Mouse (Mus musculus): ENCODE data around the gene Thumpd1.
"Not testable (repeated sequence)": the region's sequence is repeated elsewhere in the genome, so short reads cannot be mapped to it uniquely, and the experiment has no call there.

Thumpd1 gene

GRCm38 (mm10) chr7:119720253-119720946 lies at the start of gene Thumpd1:
TSS of gene Thumpd1 (minus strand) at chr7:119720798.
- DNase-seq (ENCODE audit: low read depth, low spot score): peak; percentile 88

GRCm38 (mm10) chr7:119769895-119770294 lies 49.3 kb upstream of the Thumpd1 start:
- DNase-seq (ENCODE audit: low read depth, low spot score): no peak

GRCm38 (mm10) chr7:119766996-119767395 lies 46.4 kb upstream of the Thumpd1 start:
- no peak for DNase-seq (ENCODE audit: low read depth, low spot score)

- no peak for DNase-seq (ENCODE audit: low read depth, low spot score)
Measured at GRCm38 (mm10) chr7:119764377-119764776, 43.8 kb upstream of the Thumpd1 start.

- DNase-seq (ENCODE audit: low read depth, low spot score): no peak
Measured at GRCm38 (mm10) chr7:119762166-119762697, 41.6 kb upstream of the Thumpd1 start.

- no peak for DNase-seq (ENCODE audit: low read depth, low spot score)
Measured at GRCm38 (mm10) chr7:119760527-119760951, 39.9 kb upstream of the Thumpd1 start, which contains the start of gene Acsm3. TSS of gene Acsm3 (plus strand) at chr7:119760923.

GRCm38 (mm10) chr7:119753696-119754095 lies 33.1 kb upstream of the Thumpd1 start:
- DNase-seq (ENCODE audit: low read depth, low spot score): no peak

- DNase-seq (ENCODE audit: low read depth, low spot score): no peak
Measured at GRCm38 (mm10) chr7:119749942-119750341, 29.3 kb upstream of the Thumpd1 start.

- DNase-seq (ENCODE audit: low read depth, low spot score): no peak
Measured at GRCm38 (mm10) chr7:119748761-119749160, 28.2 kb upstream of the Thumpd1 start.

- no peak for DNase-seq (ENCODE audit: low read depth, low spot score)
Measured at GRCm38 (mm10) chr7:119745869-119746268, 25.3 kb upstream of the Thumpd1 start.

- peak; percentile 6 for DNase-seq (ENCODE audit: low read depth, low spot score)
Measured at GRCm38 (mm10) chr7:119744321-119744720, 23.7 kb upstream of the Thumpd1 start.

- not testable (repeated sequence) for DNase-seq (ENCODE audit: low read depth, low spot score)
Measured at GRCm38 (mm10) chr7:119739798-119740468, 19.3 kb upstream of the Thumpd1 start.

- DNase-seq (ENCODE audit: low read depth, low spot score): no peak
Measured at GRCm38 (mm10) chr7:119738877-119739276, 18.3 kb upstream of the Thumpd1 start.

GRCm38 (mm10) chr7:119731262-119731661 lies 10.7 kb upstream of the Thumpd1 start:
- not testable (repeated sequence) for DNase-seq (ENCODE audit: low read depth, low spot score)

GRCm38 (mm10) chr7:119727621-119728020 lies 7.0 kb upstream of the Thumpd1 start:
- no peak for DNase-seq (ENCODE audit: low read depth, low spot score)

- no peak for DNase-seq (ENCODE audit: low read depth, low spot score)
Measured at GRCm38 (mm10) chr7:119720947-119721310, 331 bp upstream of the Thumpd1 start.

GRCm38 (mm10) chr7:119714111-119714510 lies 6.5 kb downstream of the Thumpd1 start:
- no peak for DNase-seq (ENCODE audit: low read depth, low spot score)

GRCm38 (mm10) chr7:119694926-119695325 lies 25.7 kb downstream of the Thumpd1 start:
- DNase-seq (ENCODE audit: low read depth, low spot score): no peak

- no peak for DNase-seq (ENCODE audit: low read depth, low spot score)
Measured at GRCm38 (mm10) chr7:119692302-119692701, 28.3 kb downstream of the Thumpd1 start.

GRCm38 (mm10) chr7:119689726-119690125 lies 30.9 kb downstream of the Thumpd1 start, which contains the start of gene Acsm4:
TSS of gene Acsm4 (plus strand) at chr7:119690026.
- no peak for DNase-seq (ENCODE audit: low read depth, low spot score)

- no peak for DNase-seq (ENCODE audit: low read depth, low spot score)
Measured at GRCm38 (mm10) chr7:119682699-119683098, 37.9 kb downstream of the Thumpd1 start.

GRCm38 (mm10) chr7:119680107-119680506 lies 40.5 kb downstream of the Thumpd1 start:
- no peak for DNase-seq (ENCODE audit: low read depth, low spot score)

GRCm38 (mm10) chr7:119673465-119673864 lies 47.1 kb downstream of the Thumpd1 start:
- peak; percentile 29 for DNase-seq (ENCODE audit: low read depth, low spot score)

Data from retina, postnatal 7 days (tissue).